Mouse (Mus musculus): ENCODE results near the gene Ces1g. TPM values are rescaled to one million over a fixed set of nuclear protein-coding genes. Genes with fewer than 3 reads are reported as not detected.

The Ces1g gene
- total RNA-seq (2015; ENCODE audit: low replicate concordance): not detected in 2 replicates
- not detected in 2 replicates for total RNA-seq (2017; ENCODE audit: low replicate concordance)

- no peak for ATAC-seq (replicated peaks; ENCODE audit: low FRiP score, poor library complexity, severe bottlenecking)
Observed at GRCm38 (mm10) chr8:93337207-93337606, at the start of gene Ces1g. Gene Ces1g, minus strand, starts transcription at chr8:93337308.

DNA sequence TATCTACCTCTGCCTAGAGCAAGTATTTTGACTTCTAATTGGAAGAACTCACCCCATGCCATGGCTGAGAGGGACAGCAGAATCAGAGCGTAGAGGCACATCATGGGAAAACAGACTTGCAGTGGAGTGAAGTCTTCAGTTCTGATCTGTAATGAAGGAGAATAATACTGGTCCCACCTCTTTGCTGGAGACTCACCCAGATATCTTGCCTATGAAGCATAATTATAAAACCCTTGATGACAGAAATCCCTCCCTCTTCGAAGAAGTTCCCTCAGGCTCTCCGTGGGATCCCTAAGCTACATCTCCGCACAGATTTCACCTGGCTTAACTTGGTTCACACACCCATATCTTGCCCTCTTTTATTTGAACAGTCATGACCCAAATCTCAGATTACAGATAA is 42.5 kb upstream of the Ces1g start, which contains the start of gene Ces1h:
Ces1h (minus strand) TSS at position 101 of the 400 bp plus-strand sequence.
- ATAC-seq (replicated peaks; ENCODE audit: low FRiP score, poor library complexity, severe bottlenecking): no peak

DNA sequence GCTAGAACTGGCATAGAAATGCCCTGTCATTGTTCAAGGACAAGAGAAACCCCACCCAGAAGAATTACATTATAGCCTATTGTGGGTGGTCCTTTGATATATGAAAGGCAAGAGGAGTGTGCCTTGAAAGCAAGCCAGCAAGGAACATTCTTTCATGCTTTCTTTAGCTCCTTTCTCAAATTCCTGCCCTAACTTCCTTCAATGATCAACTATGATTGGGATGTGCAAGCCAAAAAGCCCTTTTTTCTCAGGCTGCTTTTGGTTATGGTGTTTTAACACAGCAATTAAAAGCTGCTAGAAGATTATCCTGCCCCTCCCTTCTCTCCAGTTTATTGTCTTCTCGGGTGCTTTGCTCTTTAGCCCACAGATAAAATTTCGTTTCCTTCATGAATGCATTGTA is 32.4 kb upstream of the Ces1g start:
- no peak for ATAC-seq (replicated peaks; ENCODE audit: low FRiP score, poor library complexity, severe bottlenecking)

DNA sequence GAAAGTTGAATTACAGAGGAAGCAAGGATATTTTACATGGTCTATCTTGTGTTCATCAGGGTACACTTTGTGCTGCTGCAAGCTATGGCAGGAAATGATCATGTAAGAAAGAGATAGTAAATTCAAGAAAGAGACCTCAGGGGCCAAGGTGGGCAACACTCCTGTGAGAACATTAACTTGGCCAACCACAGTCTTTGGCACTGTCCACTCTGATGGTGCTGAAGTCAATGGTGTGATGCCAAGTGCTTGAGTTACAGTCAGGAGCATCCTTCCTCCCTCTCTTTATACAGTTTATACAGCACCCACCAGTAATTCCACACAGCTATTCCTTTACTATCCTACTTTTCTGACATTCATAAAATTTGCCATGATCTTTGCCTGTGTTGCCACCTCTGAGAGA is 23.0 kb upstream of the Ces1g start:
- ATAC-seq (replicated peaks; ENCODE audit: low FRiP score, poor library complexity, severe bottlenecking): no peak

GRCm38 (mm10) chr8:93339531-93339930 is 2.4 kb upstream of the Ces1g start:
- ATAC-seq (replicated peaks; ENCODE audit: low FRiP score, poor library complexity, severe bottlenecking): no peak

- no peak for ATAC-seq (replicated peaks; ENCODE audit: low FRiP score, poor library complexity, severe bottlenecking)
Observed at GRCm38 (mm10) chr8:93332703-93333102, 4.4 kb downstream of the Ces1g start.

- no peak for ATAC-seq (replicated peaks; ENCODE audit: low FRiP score, poor library complexity, severe bottlenecking)
Observed at GRCm38 (mm10) chr8:93331151-93331550, 6.0 kb downstream of the Ces1g start.

DNA sequence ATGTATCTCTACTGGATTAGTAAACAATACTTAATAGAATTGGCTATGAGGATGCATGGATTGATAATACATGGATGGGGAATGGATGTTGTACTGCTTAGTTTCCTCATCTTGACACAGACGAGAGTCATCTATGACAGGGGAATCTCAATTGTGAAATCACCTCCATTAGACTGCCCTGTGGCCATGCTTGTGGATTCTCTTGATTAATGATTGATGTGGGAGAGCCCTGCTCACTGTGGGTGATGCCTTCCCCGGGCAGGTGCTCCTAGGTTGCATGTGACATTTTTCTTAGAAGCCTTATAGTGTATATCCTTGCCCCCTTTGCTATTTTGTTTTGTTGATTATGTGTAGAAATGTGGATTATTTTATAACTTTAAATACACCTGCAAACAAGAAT is 12.0 kb downstream of the Ces1g start:
- no peak for ATAC-seq (replicated peaks; ENCODE audit: low FRiP score, poor library complexity, severe bottlenecking)

DNA sequence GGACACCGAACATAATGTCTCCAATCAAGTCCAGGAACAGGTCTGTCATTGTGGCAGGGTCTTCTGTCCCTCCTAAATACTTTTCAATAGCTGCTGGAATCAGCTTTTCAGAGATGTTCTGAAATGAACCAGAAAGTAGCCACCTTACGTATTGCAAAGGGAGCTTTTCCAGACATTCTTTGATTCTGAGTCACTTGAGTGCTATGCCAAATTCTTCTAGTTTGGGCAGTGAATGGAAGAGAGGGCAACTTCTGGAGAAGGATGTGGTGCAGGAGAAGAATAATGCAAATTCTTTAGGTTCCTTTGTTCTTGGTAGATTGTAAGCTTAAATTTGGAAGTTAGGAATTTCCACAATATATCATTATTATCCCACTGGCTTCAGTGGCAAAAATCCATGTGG is 20.1 kb downstream of the Ces1g start:
- ATAC-seq (replicated peaks; ENCODE audit: low FRiP score, poor library complexity, severe bottlenecking): no peak

DNA sequence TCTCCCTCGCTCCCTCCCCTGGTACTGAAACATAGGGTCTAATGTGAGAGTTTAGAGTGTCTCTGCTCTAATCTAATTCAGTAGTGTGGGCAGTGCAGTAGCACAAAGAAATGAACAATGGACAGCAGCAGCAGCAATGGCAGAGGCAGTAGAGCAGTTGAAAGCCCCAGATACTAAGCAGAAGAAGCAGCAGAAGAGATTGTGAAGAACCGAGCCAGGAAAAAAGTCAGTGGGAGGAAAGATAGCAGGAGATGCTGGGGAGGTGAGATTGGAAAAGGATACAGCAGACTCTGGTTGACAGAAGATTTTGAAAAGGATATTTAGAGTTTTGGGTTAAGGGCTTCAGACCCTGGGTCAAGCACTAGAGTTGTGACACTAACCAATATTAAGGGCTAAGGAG is 21.6 kb downstream of the Ces1g start:
- no peak for ATAC-seq (replicated peaks; ENCODE audit: low FRiP score, poor library complexity, severe bottlenecking)

DNA sequence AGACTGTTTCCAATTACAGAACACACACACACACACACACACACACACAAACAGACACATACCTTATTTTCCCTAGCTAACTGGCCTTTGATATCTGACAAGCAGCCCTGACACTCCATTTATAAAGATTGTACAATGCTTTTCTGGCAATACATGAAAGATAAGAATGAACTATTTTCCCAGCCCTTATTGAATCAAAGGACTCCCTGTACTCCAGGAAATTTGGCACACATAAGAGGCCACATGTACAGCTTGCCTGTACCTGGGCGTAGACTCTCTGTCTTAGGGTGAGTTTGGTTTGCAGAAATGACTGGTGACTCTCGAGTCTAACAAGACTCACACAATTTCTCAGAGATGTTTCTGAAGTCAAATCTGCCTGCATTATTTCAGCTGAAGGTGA is 53.2 kb downstream of the Ces1g start:
- ATAC-seq (replicated peaks; ENCODE audit: low FRiP score, poor library complexity, severe bottlenecking): no peak

DNA sequence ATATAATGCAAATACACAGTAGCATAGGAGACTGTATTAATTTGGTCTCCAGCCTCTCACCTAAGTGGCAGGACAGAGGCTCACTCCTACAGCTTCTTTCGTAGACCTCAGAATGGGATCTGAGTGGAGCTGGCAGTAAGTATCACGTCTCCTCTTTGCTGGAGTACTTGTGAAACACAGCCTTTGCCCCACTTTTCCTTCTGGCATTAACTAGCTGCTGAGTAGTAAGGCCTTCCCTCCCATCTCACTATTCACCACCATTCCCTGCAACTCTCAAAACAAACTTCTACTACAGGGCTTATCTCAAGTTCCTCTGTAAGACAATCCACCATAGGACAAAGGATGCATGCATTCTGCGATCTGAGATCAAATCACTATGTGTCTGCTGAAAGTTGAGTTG is 54.8 kb downstream of the Ces1g start:
- no peak for ATAC-seq (replicated peaks; ENCODE audit: low FRiP score, poor library complexity, severe bottlenecking)

GRCm38 (mm10) chr8:93279556-93279955 is 57.6 kb downstream of the Ces1g start, which contains the start of gene Ces1f:
Gene Ces1f, minus strand, starts transcription at chr8:93279747.
- no peak for ATAC-seq (replicated peaks; ENCODE audit: low FRiP score, poor library complexity, severe bottlenecking)

DNA sequence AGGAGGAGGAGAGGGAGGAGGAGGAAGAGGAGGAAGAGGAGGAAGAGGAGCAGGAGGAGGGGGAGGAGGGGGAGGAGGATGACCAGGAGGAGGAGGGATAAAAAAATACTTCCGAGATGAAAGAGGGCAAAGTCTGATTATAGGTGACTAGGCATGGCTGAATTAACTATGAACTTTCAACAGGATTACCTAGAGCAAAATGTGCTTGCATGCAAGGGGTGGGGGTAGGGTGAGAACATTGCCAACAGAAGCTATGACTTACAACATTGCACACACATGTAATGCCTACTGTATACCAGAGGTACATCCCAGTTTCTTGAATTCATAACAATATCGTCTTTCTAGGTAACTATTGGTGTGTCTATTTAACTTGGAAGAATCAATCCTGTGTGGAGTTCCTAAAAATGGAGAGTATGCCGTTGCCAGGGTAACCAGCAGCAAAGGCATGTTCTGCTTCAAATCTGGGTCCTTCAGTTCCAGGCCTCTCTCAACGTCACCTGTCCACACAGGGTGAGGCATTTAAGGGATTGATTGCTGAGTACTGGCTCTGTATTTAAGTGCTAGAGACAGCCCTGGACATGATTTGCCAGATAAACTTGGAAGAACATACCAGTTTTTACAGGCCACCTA is 58.8 kb downstream of the Ces1g start:
- ATAC-seq (replicated peaks; ENCODE audit: low FRiP score, poor library complexity, severe bottlenecking): no peak

GRCm38 (mm10) chr8:93274609-93275008 is 62.5 kb downstream of the Ces1g start:
- no peak for ATAC-seq (replicated peaks; ENCODE audit: low FRiP score, poor library complexity, severe bottlenecking)

DNA sequence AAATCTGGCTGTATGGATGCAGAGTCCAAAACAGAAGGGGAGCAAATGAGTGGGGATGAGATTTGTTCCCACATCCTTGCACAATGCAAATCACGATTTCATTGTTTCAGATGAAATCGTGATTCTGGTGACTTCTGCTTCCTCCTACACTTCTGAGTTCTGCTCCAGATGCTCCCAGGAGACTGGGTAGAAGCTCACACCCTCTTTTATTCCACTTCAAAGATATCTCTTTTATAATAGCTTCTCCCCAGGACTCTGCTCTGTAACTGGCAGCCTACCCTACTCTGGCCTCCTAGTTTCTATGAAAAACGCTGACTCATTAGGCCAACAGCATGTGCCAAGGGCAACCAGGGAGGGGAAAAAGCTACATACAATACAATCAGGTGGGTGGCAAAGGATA is 63.8 kb downstream of the Ces1g start:
- no peak for ATAC-seq (replicated peaks; ENCODE audit: low FRiP score, poor library complexity, severe bottlenecking)

GRCm38 (mm10) chr8:93272686-93273085 is 64.4 kb downstream of the Ces1g start:
- ATAC-seq (replicated peaks; ENCODE audit: low FRiP score, poor library complexity, severe bottlenecking): no peak

DNA sequence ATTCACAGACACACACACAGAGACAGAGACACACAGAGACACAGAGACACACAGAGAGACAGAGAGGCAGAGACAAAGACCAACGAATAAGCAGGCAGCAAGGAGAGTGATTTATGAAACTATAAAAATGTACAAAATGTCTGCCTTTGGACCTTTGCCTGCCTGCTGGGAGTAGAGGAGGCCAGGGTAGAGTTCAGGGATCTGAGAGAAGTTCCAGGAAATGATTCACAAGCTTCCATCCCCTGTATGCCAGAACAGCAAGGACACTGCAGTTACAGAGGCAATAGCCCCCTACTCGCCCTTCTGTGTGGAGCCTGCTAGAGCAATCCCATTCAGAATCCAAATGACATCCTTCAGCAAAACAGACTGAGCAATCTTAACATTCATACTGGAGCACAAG is 75.7 kb downstream of the Ces1g start:
- ATAC-seq (replicated peaks; ENCODE audit: low FRiP score, poor library complexity, severe bottlenecking): no peak

DNA sequence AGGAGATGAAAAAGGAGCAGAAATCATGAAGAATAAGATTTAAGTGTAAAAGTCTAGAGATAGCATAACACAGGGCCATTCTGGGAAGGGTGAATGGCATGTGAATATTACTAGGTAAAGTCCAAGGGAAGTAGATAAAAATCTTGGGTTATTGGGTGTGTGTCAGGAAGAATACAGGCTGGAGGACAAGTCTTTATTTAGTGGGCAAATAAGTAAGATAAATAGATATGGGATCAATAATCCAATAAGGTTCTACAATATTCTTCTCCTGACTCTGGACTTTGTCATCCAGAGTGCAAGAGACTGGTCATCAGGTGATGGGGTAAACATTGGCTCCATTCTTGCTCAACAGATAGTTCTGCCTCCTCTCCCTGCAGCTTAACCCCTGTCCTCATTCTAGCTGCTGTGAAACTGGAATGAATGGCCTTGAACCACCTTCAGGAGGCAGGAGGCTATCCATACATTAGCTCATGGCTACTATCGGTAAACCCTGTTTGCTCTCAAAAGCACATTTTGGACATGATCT is 84.6 kb downstream of the Ces1g start:
- ATAC-seq (replicated peaks; ENCODE audit: low FRiP score, poor library complexity, severe bottlenecking): no peak
